Mouse (Mus musculus): Measurements from ENCODE around the gene Gtf2h5. TPM values are rescaled to one million over a fixed set of nuclear protein-coding genes. Genes with fewer than 3 reads are reported as not detected.

Gene Gtf2h5
- total and polyA plus RNA-seq, 2 experiments from 2014 or later: 48.7 to 243 TPM

GRCm38 (mm10) chr17:6115085-6115484 lies 35.5 kb downstream of the Gtf2h5 start:
- no peak overlapping the region for H3K4me2 ChIP-seq (ENCODE audit: low read depth, low read length, poor library complexity, severe bottlenecking)
- 97% methylated on average over 9 of the region's 9 CpGs for WGBS
- no peaks in the 10 kb centered on the region for H3K4me1 ChIP-seq (ENCODE audit: insufficient read depth, low read length)
- H3K36me3 ChIP-seq (ENCODE audit: insufficient read depth, low read length): 0 out of 2 replicates have a peak, but pooled peaks cover 3% of the 10 kb centered on the region
- H3K9me3 ChIP-seq (ENCODE audit: low read length): no peaks in the 10 kb centered on the region
- no peak for TF ChIP-seq CTCF (IDR thresholded peaks at IDR 0.05)
- no peaks in the 10 kb centered on the region for H3K27me3 ChIP-seq (ENCODE audit: insufficient read depth, low read length)
- no peak overlapping the region for H3K27ac ChIP-seq (ENCODE audit: low read depth, low read length)
- no peak overlapping the region for H3K9ac ChIP-seq (replicated peaks; ENCODE audit: low read length, poor library complexity, severe bottlenecking)
- no peak for ATAC-seq (ENCODE audit: low FRiP score)
- DNase-seq (ENCODE audit: low spot score): no peak
- H3K4me3 ChIP-seq (ENCODE audit: low read depth, low read length): no peak overlapping the region

GRCm38 (mm10) chr17:6117148-6117725 lies 37.7 kb downstream of the Gtf2h5 start:
- 76% methylated on average over 4 of the region's 4 CpGs for WGBS

GRCm38 (mm10) chr17:6117917-6118316 lies 38.3 kb downstream of the Gtf2h5 start:
- no peak for TF ChIP-seq CTCF (IDR thresholded peaks at IDR 0.05)
- Histone ChIP-seq H3K4me1 (ENCODE audit: insufficient read depth, low read length) (no peaks in the 10 kb centered on the region), H3K27me3 (ENCODE audit: insufficient read depth, low read length) (no peaks in the 10 kb centered on the region), H3K27ac (ENCODE audit: low read depth, low read length) (no peak overlapping the region), H3K9ac (replicated peaks; ENCODE audit: low read length, poor library complexity, severe bottlenecking) (no peak overlapping the region), H3K36me3 (ENCODE audit: insufficient read depth, low read length) (peaks cover 9% of the 10 kb centered on the region; the same call in 1 of the 2 replicates), H3K4me3 (ENCODE audit: low read depth, low read length) (no peak overlapping the region), H3K9me3 (ENCODE audit: low read length) (no peaks in the 10 kb centered on the region), H3K4me2 (ENCODE audit: low read depth, low read length, poor library complexity, severe bottlenecking) (no peak overlapping the region)
- DNase-seq (ENCODE audit: low spot score): no peak
- WGBS: 84% methylated on average over 3 of the region's 3 CpGs
- no peak for ATAC-seq (ENCODE audit: low FRiP score)

More at GRCm38 (mm10) chr17:6117148-6117725, 37.7 kb downstream of the Gtf2h5 start:
- Histone ChIP-seq H3K27me3 (ENCODE audit: insufficient read depth, low read length) (no peaks in the 10 kb centered on the region), H3K9me3 (ENCODE audit: low read length) (no peaks in the 10 kb centered on the region), H3K4me1 (ENCODE audit: insufficient read depth, low read length) (no peaks in the 10 kb centered on the region), H3K9ac (replicated peaks; ENCODE audit: low read length, poor library complexity, severe bottlenecking) (no peak overlapping the region), H3K27ac (ENCODE audit: low read depth, low read length) (no peak overlapping the region), H3K36me3 (ENCODE audit: insufficient read depth, low read length) (0 out of 2 replicates have a peak, but pooled peaks cover 3% of the 10 kb centered on the region), H3K4me3 (ENCODE audit: low read depth, low read length) (no peak overlapping the region), H3K4me2 (ENCODE audit: low read depth, low read length, poor library complexity, severe bottlenecking) (no peak overlapping the region)
- TF ChIP-seq CTCF (IDR thresholded peaks at IDR 0.05): no peak
- ATAC-seq (ENCODE audit: low FRiP score) (no peak), DNase-seq (ENCODE audit: low spot score) (no peak)

- peak; percentile 39 for DNase-seq (ENCODE audit: low spot score)
- no peak overlapping the region for H3K4me2 ChIP-seq (ENCODE audit: low read depth, low read length, poor library complexity, severe bottlenecking)
- 94% methylated on average over 4 of the region's 4 CpGs for WGBS
Measured at GRCm38 (mm10) chr17:6118861-6119260, 39.3 kb downstream of the Gtf2h5 start.

GRCm38 (mm10) chr17:6123776-6124175 lies 44.2 kb downstream of the Gtf2h5 start:
- ATAC-seq (ENCODE audit: low FRiP score) (no peak), DNase-seq (ENCODE audit: low spot score) (no peak)
- Histone ChIP-seq H3K9ac (replicated peaks; ENCODE audit: low read length, poor library complexity, severe bottlenecking) (no peak overlapping the region), H3K4me2 (ENCODE audit: low read depth, low read length, poor library complexity, severe bottlenecking) (no peak overlapping the region), H3K4me1 (ENCODE audit: insufficient read depth, low read length) (no peaks in the 10 kb centered on the region), H3K36me3 (ENCODE audit: insufficient read depth, low read length) (peaks cover 8% of the 10 kb centered on the region; the same call in 1 of the 2 replicates), H3K27ac (ENCODE audit: low read depth, low read length) (no peak overlapping the region), H3K4me3 (ENCODE audit: low read depth, low read length) (no peak overlapping the region), H3K27me3 (ENCODE audit: insufficient read depth, low read length) (no peaks in the 10 kb centered on the region), H3K9me3 (ENCODE audit: low read length) (no peaks in the 10 kb centered on the region)
- 85% methylated on average over 4 of the region's 4 CpGs for WGBS
- TF ChIP-seq CTCF (IDR thresholded peaks at IDR 0.05): no peak

More at GRCm38 (mm10) chr17:6118861-6119260, 39.3 kb downstream of the Gtf2h5 start:
- H3K9me3 ChIP-seq (ENCODE audit: low read length): no peaks in the 10 kb centered on the region
- H3K4me3 ChIP-seq (ENCODE audit: low read depth, low read length): no peak overlapping the region
- H3K9ac ChIP-seq (replicated peaks; ENCODE audit: low read length, poor library complexity, severe bottlenecking): no peak overlapping the region
- no peaks in the 10 kb centered on the region for H3K27me3 ChIP-seq (ENCODE audit: insufficient read depth, low read length)
- ATAC-seq (ENCODE audit: low FRiP score): no peak
- H3K36me3 ChIP-seq (ENCODE audit: insufficient read depth, low read length): peaks cover 9% of the 10 kb centered on the region; the same call in 1 of the 2 replicates
- no peak overlapping the region for H3K27ac ChIP-seq (ENCODE audit: low read depth, low read length)
- no peak for TF ChIP-seq CTCF (IDR thresholded peaks at IDR 0.05)
- H3K4me1 ChIP-seq (ENCODE audit: insufficient read depth, low read length): no peaks in the 10 kb centered on the region

GRCm38 (mm10) chr17:6125441-6125840 lies 45.9 kb downstream of the Gtf2h5 start:
- no peak for TF ChIP-seq CTCF (IDR thresholded peaks at IDR 0.05)

More at GRCm38 (mm10) chr17:6125441-6125840, 45.9 kb downstream of the Gtf2h5 start:
- no peak for ATAC-seq (ENCODE audit: low FRiP score)
- Histone ChIP-seq H3K4me3 (ENCODE audit: low read depth, low read length) (no peak overlapping the region), H3K4me2 (ENCODE audit: low read depth, low read length, poor library complexity, severe bottlenecking) (no peak overlapping the region), H3K27ac (ENCODE audit: low read depth, low read length) (no peak overlapping the region), H3K9ac (replicated peaks; ENCODE audit: low read length, poor library complexity, severe bottlenecking) (no peak overlapping the region), H3K36me3 (ENCODE audit: insufficient read depth, low read length) (peaks cover 6% of the 10 kb centered on the region; the same call in 1 of the 2 replicates), H3K4me1 (ENCODE audit: insufficient read depth, low read length) (no peaks in the 10 kb centered on the region), H3K9me3 (ENCODE audit: low read length) (no peaks in the 10 kb centered on the region), H3K27me3 (ENCODE audit: insufficient read depth, low read length) (no peaks in the 10 kb centered on the region)
- WGBS: 97% methylated on average over 3 of the region's 3 CpGs
- DNase-seq (ENCODE audit: low spot score): peak; percentile 4

All from midbrain, postnatal 0 days (tissue).